Mouse (Mus musculus) megakaryocyte-erythroid progenitor cell, adult 5-6 weeks (primary cell): Measurements from ENCODE around the gene P2ry12. TPM values are rescaled to one million over a fixed set of nuclear protein-coding genes. Genes with fewer than 3 reads are reported as not detected.

Source experiments
- ATAC-seq: replicated peaks from 2 replicates; pipeline ENCODE4 v1.8.0; 2016; ENCODE audit warnings: mild to moderate bottlenecking, inconsistent platforms; ENCODE audit not compliant: severe bottlenecking, poor library complexity, low FRiP score, low TSS enrichment
- total RNA-seq, 2 experiments: library from RNA; stranded (forward) in 1 of 2; stranded (reverse) in 1 of 2; fragments of 200-1000, 215-1000 nt in 1 of 2; fragments of >200 nt in 1 of 2; fragmentation: Nextera tagmentation in 1 of 2; gene quantifications; 2 replicates each; pipeline ENCODE4 v1.2.3; 2014 to 2017

The P2ry12 gene
- total RNA-seq, 2 experiments from 2014 or later = not detected

DNA sequence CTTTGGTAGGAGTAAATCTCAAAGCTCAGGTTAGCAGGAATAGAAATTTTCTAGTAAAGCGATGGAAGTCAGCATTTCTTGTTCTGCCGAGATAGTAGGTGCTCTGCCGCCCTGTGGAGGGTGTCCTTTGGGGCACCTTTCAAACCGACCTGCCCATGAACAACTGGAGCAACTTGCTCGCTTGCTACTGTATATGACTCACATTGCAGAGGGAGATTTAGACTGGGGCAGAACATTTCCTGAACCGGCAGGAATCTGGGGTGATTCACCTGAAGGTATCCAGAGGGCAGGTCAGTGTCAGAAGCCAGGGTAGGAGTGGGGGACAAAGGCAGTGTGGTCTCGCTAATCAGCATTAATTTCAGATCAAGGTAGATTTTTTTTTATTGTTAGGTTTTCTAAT lies 67.7 kb downstream of the P2ry12 start, which contains the start of gene Gpr87:
TSS of gene Gpr87 (minus strand) at position 167 of the 400 bp plus-strand sequence.
- ATAC-seq = no peak

GRCm38 (mm10) chr3:59194099-59194498 lies 68.6 kb downstream of the P2ry12 start:
- no peak for ATAC-seq

- ATAC-seq = no peak
Measured at GRCm38 (mm10) chr3:59191674-59192073, 71.0 kb downstream of the P2ry12 start.

DNA sequence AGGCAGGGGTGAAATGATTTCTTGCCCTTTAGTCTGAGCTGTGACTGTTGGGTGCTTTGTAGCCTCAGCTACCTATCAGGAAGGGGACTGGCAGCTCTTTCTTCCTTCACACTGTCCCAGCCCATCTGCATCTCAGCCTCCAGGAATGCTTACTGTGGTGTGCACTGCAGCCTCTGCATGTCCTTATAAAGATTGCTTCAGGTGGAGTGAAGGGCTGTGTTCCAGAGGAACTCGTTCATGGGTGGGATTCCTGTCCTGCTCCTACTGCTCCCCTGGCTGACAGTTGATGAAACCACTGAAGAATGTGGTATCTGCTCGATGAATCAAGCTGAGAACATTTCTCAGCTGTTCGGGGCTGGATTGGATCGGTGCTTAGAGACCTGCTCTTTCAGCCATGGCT lies 75.3 kb downstream of the P2ry12 start:
- no peak for ATAC-seq

- no peak for ATAC-seq
Measured at GRCm38 (mm10) chr3:59185662-59186061, 77.0 kb downstream of the P2ry12 start.

DNA sequence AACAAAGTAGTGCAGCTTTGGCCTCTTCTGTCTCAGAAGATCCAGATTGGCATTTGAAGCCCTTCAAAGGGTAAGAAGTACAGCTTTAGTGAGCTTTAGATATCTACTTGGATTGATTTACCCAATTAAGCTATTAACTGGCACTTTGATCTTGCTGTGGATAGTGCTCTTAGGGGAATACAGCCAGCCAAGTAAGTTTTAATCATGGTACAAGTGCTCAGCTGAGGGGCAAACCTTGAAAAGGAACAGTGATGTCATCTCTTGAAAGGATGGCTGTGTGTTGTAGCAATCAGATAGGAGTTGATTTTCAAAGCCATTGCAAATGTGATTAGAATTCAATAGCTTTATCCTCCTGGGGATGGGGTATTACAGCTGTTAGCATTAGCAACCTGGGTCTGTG lies 80.5 kb downstream of the P2ry12 start:
- ATAC-seq = no peak

DNA sequence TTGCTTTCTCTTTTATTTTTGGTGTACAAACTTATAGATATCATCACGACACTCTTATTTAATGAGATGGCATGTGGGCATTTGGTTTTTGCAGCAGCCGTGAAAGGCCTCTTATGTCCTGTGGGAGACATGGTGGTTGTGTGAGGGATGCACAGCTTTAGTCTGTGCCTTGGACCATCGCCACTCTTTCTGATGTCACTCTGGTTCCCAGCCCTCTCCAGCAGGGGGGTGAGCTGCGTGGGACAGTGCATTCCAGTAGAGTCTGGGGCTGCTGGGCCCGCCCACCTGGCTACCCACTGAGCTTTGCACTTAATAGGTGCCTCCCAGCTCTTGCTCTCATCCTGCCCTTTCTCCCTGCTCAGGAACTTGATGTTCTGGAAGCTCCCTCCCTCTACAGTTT lies 81.5 kb downstream of the P2ry12 start:
- no peak for ATAC-seq

DNA sequence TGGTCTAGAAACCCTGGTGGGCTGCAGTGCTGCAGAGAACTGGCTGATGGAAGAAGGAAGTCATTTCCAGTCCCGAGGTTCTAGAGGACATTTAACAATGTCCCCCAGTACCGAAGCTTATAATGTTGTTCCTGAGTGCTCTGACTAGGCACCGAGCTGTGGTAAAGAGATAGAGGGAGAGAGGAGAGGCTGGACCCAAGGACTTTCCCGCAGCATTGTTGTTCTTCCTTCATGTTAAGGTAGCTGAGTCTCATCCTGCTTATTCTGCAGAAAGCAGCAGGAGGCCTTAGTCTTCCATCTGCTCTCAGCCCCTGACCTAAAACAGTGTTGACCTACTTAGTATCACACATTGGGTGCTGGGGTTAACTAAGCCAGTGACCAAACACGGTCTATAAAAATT lies 85.8 kb downstream of the P2ry12 start:
- ATAC-seq = no peak

GRCm38 (mm10) chr3:59175234-59175633 lies 87.4 kb downstream of the P2ry12 start:
- no peak; the same call in 1 of the 2 replicates for ATAC-seq

GRCm38 (mm10) chr3:59174426-59175154 lies 88.1 kb downstream of the P2ry12 start:
- no peak for ATAC-seq

DNA sequence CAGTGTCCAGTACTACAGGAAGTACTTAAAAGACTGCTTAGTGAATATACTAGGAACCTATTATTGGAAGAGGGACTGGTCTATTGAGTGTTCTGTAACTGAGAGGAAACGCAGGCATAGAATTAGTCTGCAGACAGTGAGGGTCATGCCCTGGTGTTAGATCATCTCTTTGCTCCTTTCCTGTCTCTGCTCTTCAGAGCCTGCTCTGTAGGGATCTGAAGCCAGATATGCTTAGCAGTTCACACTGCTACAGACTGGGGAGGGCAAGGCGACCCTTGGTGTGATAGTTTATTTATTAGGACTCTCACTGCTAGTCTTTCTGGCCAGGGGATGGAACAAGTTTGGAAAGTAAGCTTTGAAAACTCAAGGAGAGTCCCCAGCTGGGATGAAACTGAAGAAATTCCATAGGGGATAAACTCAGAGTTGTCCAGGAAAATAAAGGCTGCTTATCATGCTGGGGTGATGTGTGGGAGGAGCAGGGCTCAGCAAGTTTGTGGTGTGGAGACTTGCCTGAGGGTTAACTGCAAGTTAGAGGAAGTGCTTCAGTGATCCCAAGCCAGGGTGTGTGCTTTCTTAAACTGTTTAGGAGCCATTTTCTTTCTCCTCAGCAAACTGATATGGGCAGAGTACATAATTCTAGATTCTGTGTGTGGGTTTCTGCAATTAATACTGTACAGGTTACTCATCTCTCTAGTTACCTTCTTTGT lies 92.6 kb downstream of the P2ry12 start:
- no peak for ATAC-seq

- no peak for ATAC-seq
Measured at GRCm38 (mm10) chr3:59169215-59169614, 93.5 kb downstream of the P2ry12 start.

GRCm38 (mm10) chr3:59168476-59168875 lies 94.2 kb downstream of the P2ry12 start:
- ATAC-seq = no peak

DNA sequence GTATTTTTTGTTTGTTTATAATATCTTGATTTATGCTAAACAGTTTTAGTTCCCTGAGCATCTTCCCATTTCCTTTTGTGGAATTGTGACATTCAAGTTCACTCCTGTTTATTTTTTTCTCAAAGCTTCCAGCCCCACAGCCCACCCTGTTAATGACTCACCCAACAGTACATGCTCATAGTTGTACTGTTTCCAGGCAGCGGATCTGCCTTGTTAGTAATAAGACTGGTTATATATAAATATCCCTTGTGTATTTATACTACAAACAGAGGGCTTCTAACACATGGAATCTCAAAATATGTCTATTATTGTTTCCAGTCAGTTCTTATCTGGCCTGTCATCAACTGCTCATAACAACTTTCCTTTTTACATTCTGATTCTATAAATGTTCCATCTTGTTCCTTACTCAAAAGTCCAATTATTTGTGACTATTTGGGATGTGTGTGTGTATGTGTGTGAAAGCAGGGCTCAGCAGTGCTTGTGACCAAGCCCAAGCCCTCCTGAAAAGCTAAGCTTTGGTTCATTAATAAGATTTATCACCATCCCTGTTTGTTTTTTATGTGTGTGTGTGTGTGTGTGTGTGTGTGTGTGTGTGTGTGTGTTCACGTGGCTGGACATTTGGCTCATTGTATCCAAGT lies 95.1 kb downstream of the P2ry12 start:
- no peak for ATAC-seq

Other genes with a start within 250 kb of the P2ry12 start
- 0.83 and 2.6 TPM in 2 replicates for gene Gpr171, start 161.1 kb downstream of the P2ry12 start, total RNA-seq (2014; fragmentation: Nextera tagmentation)
- gene Gpr171, start 161.1 kb downstream of the P2ry12 start, total RNA-seq (2017) = 3.4 and 7.8 TPM in 2 replicates
- 1.0 TPM in 1 of 2 replicates, not detected in the other for gene P2ry14, start 109.3 kb downstream of the P2ry12 start, total RNA-seq (2014; fragmentation: Nextera tagmentation)
- gene P2ry14, start 109.3 kb downstream of the P2ry12 start, total RNA-seq (2017) = 0.23 and 15.0 TPM in 2 replicates
- gene Gpr87, start 67.8 kb downstream of the P2ry12 start, total RNA-seq (2014; fragmentation: Nextera tagmentation) = not detected in 2 replicates
- not detected in 2 replicates for gene Gpr87, start 67.8 kb downstream of the P2ry12 start, total RNA-seq (2017)
- gene P2ry13, start 52.0 kb downstream of the P2ry12 start, total RNA-seq (2014; fragmentation: Nextera tagmentation) = not detected in 2 replicates
- gene P2ry13, start 52.0 kb downstream of the P2ry12 start, total RNA-seq (2017) = 0.15 TPM in 1 of 2 replicates, not detected in the other
- 0.04 TPM in 1 of 2 replicates, not detected in the other for gene Igsf10, start 81.5 kb upstream of the P2ry12 start, total RNA-seq (2014; fragmentation: Nextera tagmentation)
- 0.19 TPM in 1 of 2 replicates, not detected in the other for gene Igsf10, start 81.5 kb upstream of the P2ry12 start, total RNA-seq (2017)